Mouse (Mus musculus) heart, postnatal 25 days (tissue): Measurements from ENCODE around the gene Otud7a. TPM values are rescaled to one million over a fixed set of nuclear protein-coding genes. Genes with fewer than 3 reads are reported as not detected.

ENCODE experiments used
- DNase-seq: peaks from one replicate; pipeline ENCODE4 v3.0.0; 2022; ENCODE audit warnings: low spot score
- intact Hi-C: fragments of 180-260 bp; cut with DNase I; formaldehyde crosslinking; loops from one replicate; pipeline ENCODE4 v1.15.1; 2025
- total RNA-seq, 2 experiments: library from RNA; stranded (reverse); gene quantifications; 2 replicates each; pipeline ENCODE4 v1.2.3; 2021

Otud7a gene
- total RNA-seq, result under 1 TPM in 1 of 2 experiments, not detected in 1; 0.39 TPM

DNA sequence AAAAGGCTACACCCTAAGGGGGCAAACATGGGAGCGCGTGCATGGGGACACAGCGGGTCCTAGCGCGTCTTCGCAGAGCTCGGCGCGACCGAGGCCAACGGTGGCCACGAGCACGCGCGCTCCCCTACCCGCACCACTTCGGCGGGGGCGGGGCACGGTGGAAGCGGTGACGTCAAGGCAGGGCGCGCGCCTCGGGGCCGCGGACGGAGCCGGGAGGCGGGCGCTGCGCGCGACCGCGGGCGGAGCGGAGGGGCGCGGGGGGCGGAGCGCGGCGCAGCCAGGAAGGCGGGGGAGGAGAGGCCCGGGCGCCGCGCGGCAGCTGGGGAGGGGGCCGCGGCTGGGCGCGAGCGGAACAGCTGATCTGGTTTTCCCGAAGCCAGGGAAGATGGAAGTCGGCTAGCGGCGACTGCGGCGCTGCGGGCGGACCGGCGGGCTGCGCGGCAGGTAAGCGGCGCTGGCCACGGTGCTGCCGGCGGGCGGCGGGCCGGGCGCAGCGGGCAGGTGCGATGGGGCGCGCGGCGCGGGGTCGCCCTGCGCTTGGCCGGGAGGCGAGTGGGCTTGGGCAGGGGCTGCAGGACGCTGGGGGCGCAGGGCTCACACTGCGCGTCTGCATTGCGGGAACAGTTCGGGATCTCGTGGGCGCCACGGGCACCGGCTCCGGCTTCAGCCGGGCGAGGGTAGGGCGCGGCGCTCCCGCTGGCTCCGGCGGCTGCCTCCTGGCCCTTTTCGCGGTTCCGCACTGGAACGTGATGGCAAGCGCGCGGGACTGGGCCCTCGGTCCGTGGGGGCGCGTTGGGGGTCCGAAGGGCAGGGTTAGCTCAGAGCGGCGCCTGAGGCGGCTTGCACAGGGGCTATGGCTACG lies at the start of gene Otud7a:
Gene Otud7a (plus strand): TSS at position 268 of the 862 bp plus-strand sequence.
- no peak for DNase-seq
- intact Hi-C loops, result no loop called here

DNA sequence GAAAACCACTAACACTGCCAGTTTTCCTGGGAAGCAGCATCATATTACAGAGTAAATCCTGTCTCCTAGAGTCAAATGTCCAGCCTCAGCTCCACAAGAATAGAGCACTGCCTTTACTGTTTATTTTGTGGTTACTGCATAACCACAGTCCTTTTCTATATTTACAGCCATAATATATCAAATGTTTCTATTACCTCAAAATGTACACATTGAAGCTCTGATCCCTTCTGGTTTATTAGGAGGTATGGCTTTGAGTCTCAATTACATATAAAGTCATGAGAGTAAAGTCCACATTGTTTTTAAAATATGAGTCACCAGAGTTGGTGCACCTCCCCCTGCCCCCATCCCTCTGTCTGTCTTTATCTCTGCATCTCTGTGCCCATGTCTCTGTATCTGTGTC lies 38.6 kb upstream of the Otud7a start:
- intact Hi-C loops, result no loop called here
- DNase-seq, result no peak

DNA sequence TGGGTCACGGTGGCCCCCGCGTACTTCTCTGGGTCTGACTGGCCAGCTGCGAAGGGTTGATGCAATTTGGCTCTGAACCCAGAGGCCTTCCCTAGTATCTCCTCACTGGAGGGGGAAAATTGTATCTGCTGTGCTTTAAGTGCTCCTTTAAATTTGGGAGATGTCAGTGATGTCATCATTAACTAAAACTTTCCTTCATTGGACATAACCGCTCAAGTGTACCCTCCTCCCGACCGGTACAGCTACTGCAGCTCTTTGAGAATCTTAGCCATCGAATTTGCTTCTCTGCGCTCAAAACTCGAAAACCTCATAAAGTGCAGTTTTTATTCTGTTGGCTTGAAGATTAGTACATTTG lies 772 bp downstream of the Otud7a start:
- intact Hi-C loops, result no loop called here
- no peak for DNase-seq

DNA sequence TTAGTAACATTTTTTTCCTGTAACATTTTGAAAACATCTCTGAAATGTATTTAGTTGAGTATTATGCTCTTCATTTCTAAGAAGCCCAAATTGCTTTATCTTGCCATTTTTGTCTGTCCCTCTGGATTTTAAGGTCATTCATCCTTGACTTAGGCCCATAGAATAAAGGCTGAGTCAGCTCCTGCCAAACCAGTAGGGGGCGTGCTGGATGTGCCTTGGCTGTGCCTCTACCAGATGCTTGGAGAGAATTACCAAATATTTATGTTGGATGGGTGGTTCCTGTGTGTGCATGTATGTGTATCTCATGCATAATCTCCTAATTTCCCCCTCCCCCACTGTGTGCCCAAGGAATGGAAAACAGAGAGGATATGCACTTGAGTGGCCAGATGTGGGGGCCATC lies 2.4 kb downstream of the Otud7a start:
- intact Hi-C loops, result no loop called here
- DNase-seq, result no peak

DNA sequence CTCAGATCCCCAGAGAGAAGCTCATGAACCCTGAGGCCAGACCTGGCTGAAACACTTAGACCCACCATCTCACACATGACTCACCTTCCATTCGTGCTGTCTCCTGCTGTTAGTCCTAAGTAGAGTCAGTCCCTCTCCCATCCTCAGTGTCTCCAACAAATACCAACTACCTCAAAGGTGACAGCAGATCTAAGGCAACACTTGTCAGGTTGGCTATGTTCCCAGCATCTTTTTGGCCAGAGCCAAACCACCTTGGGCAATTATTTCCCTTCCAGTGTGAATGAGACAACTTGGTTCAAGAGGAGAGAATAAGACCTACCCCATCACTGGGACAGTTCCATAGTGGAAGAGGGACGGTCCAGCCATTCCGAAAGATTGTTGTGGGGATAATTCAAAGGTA lies 10.7 kb downstream of the Otud7a start:
- intact Hi-C loops, result no loop called here
- no peak for DNase-seq

DNA sequence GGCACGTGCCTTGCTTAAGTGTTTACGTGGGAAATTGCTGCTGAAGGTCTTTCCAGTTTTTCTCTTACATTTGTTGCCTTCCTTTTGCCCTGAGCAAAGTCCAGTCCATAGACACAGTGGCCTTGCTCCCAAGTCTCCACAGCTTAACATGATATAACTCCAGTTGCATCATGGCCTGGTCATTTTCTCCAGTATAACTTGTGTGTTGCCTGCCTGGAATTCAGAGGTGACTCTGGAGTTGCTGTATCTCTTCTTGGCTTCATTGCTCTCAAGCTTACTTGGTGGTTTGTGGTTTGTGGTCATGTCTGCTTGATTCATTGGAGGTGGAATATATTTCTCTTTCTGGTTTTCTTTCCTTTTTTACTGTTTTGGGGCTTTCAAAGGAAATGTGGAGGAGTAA lies 17.7 kb downstream of the Otud7a start:
- intact Hi-C loops, result no loop called here
- no peak for DNase-seq

DNA sequence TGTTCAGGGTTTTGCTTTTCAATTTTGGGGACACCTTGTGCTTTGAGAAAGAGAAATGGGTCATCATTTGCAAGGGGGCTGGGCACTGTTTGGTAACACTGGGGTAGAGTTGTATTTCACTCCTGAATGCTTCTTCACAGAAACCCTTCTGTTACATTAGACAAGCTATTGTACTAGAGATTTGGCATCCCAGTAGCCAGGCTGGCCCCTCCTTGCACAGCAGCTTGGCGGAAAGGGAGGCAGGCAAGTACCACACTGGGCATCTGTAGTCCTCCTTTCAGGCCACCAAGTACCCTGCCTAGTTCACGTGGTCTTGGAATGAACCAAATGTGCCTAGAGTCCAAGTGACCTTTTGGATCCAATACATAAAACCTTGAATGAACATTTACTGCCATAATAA lies 18.1 kb downstream of the Otud7a start:
- intact Hi-C loops, result no loop called here
- DNase-seq, result no peak

DNA sequence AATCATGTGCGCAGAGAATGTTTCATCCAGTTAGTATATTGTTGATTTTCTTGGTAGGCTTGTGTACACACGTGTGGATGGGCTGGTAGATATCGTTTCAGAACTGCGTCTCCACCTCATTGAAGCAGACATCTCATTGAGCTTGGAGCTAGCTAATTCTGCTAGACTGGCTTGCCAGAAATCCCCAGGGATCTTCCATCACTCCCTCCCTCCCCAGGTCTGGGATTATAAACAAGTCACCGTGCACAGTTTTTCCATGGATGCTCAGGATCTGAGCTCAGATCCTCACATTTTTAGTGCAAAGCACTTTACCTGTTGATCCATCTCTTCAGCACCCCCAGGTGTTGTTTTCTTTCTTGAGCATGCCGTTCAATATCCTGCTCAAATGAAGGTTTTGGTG lies 22.2 kb downstream of the Otud7a start:
- no peak for DNase-seq
- intact Hi-C loops, result no loop called here

DNA sequence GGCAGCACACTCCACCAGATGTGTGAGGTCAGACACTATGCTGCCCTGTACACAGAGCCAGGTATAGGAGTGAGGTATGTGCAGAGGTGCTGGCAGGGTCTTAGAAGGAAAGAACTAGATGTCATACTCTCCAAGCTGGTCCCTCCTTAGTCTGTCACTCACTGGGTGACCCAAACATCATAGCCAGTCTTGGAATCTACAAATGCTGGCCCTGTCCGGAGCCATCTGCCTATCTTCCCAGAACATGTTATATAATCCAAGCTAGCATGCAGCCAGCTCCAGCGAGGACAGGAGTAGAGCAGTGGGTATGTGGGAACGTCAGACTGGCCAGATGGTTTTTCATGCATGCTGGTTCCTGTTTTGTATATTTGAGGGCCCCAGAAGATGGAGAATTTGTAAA lies 23.7 kb downstream of the Otud7a start:
- intact Hi-C loops, result no loop called here
- no peak for DNase-seq

DNA sequence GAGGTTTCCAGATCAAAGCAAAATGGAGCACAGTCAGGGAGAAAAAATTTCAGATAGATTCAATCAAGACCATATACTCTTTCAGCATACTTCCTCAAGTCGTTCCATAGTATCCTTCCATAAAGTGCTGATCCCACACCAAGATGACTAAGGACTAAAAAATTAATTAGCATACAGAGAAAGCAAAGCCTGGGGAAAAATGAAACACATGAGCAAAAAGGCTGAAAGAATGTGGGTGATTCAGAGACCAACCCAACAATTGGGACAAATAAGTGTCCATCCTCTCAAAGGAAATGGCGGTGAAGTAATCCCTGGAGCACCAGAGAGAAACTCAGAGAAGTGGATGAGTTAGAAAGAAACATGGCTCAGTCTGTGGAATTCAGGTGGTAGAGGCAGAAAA lies 38.5 kb downstream of the Otud7a start:
- DNase-seq, result no peak
- intact Hi-C loops, result no loop called here

DNA sequence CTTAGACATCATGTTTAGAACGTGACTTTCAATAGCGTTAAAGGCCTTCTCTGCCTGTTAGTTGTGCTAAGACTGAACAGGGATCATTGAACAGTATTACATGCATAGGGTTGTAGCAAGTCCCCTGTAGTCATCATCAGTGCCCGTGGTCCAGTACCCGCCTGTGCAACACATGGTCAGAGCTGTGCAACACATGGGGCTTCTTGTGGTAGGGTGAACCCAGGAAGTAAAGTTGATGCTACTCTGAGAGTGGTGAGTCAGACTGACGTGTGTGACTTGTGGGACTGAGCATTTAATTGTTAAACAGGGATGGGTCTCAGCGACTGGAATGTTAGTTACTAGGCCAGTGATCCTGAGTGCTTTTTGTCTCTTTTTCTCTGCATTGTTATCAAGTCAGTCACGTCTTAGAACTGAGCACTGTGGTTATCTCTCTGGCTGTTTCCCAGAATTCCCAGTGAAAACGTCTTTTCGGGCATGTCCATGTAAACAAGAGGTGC lies 52.5 kb downstream of the Otud7a start:
- intact Hi-C loops, result no loop called here

DNA sequence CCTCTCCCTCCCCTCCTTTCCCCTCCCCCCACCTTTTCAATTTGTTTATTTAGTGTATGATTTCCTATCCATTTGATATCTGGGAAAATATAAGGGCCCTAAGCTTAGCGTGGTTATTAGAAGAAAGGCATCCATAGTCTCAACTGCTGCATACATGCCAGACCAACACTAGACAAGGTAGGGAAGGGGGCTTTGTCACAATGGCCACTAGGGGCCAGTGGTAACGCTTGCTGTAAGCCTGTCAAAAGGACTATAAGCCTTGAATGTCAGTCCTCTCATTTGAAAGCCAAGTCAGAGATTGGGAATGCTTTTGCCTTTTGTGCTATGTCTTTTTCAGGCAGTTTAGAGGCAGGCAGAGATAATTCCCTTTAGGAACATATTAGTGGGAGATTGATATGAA lies 59.7 kb downstream of the Otud7a start:
- intact Hi-C loops, result no loop called here
- DNase-seq, result no peak

More for the DNA sequence above, 52.5 kb downstream of the Otud7a start:
- no peak for DNase-seq

DNA sequence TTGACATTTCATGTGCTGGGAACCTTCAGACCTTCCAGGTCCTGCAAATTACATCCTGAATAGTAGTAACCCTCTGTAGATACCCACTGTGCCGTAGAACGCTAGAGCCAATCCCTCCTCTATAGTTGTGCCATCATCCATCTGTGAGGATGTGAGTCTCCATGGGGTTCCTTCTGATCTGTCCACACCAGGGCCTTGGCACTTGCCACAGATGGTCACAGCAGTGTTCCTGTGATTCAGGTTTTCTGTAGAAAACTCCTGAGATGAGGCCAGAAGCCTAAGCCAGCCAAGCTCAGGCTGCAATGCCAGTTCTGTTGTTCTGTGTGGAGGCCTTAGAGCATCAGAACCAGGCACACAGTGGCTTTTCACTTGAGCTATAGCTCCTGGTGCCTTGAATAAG lies 63.5 kb downstream of the Otud7a start:
- intact Hi-C loops, result no loop called here
- no peak for DNase-seq

DNA sequence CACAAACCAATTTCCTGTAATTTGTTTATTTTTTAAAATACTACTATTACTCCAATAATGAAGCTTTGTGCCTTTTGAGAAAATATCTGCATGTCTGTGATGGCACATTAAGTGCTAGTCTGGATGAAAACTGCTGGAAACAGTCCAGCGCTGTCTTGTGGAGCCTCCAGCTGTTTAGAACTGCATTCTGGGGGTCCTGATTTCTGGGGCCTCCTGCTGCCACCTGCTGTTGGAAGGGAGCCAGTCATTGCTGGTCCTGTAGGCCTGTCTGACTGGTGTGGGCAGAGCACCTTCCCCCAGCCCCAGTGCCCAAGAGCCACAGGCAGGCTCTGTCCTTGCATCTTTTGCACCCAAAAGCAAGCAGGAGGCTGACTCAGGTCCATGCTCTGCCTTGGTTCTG lies 65.3 kb downstream of the Otud7a start:
- no peak for DNase-seq
- intact Hi-C loops, result no loop called here

DNA sequence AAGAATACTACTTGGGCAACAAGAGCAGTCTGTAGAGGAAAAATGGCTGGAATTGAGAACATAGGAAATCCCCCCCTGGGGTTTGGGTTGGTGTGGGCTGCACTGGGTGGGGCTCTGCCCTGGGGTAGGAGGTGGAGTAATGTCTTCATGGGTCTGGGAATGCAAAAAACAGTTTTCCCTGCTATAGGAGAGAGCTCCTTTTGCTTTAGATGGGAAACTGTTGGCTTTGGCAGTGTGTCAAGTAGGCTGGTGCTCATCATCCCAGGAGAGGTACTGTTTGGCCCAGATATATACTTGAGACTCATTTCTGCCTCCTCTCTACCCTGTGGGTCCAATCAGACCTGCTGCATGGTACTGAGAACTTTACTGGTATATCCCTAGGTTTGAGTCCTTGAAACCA lies 66.9 kb downstream of the Otud7a start:
- no peak for DNase-seq
- intact Hi-C loops, result no loop called here

DNA sequence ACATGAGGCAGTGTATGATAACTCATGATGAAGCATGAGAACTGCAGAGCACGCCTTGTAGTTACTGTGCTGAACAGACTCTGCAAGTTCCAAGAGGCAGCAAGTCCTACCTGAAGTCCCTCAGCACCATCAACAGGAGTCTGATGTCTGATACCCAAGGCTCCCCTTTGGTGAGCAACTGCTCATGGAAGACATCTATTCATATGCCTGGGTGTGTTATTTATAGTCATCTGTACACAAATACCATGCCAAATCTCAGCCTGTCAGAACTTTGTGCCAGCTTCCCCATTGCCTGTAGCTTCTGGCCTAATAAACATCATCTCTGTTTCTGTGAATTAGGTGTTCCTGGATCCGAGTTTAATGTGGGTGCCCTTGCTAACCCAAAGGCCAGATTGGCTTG lies 68.0 kb downstream of the Otud7a start:
- DNase-seq, result no peak
- intact Hi-C loops, result no loop called here

DNA sequence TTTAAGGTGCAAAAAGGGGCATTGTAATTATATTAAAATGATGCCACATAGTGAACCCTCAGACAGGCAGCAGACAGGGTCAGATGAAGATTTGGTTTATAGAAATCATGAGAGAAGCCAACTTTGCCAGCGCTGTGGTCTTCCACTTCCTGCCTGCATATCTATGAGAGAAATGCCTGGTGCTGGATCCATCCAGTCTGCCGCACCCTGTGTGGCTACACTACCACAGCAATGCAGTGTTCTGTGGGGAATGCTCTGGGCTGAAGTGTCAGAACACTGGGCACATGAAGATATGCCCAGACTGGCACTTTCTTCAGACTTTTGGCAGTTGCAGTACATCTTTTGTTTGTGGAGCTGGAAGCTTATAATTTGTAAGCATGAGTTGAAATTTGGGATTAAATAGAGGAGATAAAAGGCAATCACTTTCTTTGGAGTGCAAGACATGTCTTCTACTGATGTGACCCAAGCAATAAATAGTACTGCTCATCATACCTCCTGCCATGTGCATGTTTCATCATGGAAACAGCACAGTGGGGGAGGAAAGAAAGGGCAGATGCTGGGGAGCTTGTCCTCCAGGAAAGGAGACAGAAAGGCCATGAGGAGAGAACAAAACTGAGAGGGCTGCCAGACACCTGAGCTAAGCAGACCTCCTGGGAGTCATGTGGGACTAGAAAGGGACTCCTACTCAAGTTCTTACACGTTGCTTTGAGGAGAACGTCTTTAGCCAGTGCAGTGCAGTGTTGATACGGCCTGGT lies 71.8 kb downstream of the Otud7a start:
- no peak for DNase-seq
- intact Hi-C loops, result no loop called here

DNA sequence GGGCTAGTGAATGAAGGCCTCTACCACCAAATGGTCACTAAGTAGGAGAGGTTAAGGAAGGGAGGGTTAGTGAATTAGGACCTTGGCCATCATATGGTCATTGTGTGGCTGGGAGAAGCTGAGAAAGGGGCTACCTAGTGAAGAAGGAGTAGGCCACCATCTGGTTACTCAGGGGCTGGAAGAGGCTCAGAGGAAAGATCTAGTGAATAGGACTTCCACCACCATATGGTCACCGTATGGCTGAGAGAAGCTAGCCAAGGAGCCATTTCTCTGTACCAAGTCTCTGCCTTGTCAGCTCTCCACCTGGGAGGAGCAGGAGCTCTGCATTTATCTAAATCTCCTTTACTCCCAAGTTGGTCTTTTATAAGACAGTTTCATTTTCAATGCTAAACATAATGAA lies 75.7 kb downstream of the Otud7a start:
- DNase-seq, result no peak
- intact Hi-C loops, result no loop called here

DNA sequence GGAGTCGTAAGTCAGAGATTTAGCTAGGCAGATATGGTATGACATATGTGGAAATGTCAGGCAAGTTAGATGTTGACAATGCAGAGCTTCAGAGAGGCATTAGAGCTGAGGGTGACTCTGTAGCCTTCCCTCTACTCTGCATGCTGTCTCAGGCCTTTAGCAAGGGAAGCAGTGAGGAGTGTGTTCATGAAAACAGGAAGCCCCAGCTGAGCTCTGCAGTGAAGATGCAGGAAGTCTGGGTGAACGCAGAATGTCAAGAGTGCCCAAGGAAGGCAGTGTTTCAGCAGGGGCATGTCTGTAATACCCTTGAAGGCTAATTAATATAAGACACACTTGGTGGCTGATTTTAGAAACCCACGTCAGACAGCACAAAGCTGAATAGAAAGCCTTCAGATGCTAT lies 77.9 kb downstream of the Otud7a start:
- intact Hi-C loops, result no loop called here
- DNase-seq, result no peak

DNA sequence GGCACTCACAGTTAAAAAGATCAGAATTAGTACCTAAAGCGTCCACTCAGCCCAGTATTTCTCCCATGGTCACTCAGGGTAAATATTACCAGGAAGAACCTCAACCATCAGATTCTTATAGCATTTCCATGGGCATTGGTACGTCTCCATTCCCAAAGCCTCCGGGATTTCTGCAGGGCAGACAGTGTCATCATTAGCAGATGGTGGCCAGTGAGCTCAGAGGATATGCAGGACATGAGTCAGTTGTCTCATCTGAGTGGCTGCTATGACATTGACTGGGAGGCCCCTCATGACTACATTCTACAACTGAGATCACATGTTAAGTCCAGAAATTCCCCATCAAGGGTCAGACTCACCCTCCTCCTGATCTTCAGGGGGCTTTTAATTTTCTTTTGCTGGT lies 78.5 kb downstream of the Otud7a start:
- DNase-seq, result no peak
- intact Hi-C loops, result no loop called here

DNA sequence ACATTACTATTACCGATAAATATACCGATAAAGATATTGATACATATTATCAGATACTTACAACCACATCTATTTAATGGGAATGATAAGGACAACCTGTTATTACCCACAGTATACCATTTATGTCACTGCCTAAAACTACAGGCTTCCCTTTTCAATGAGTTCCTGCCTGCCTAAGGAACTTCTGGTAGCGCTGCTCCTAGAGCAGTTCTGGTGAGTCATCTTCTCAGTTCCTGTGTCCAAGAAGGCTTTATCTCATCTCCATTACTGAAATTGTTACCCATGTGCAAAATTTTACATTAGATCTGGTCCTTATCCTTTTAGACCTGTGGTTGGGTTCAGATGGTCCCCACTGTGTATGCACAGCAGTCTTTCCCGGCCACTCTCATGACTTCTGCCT lies 95.7 kb downstream of the Otud7a start:
- intact Hi-C loops, result no loop called here
- no peak for DNase-seq
